Mouse (Mus musculus): ENCODE measurements around the gene Hist1h2bn. TPM values are rescaled to one million over a fixed set of nuclear protein-coding genes. Genes with fewer than 3 reads are reported as not detected.
"Not testable (repeated sequence)": the region's sequence is repeated elsewhere in the genome, so short reads cannot be mapped to it uniquely, and the experiment has no call there.

The Hist1h2bn gene
- polyA plus RNA-seq, 1 experiment from 2014 or later = 3.2 TPM

GRCm38 (mm10) chr13:21778814-21779766 lies 25.2 kb downstream of the Hist1h2bn start:
- Histone ChIP-seq H3K27ac (ENCODE audit: low read depth) (peak overlapping the region; percentile 97), H3K9me3 (ENCODE audit: control insufficient read depth, low read length) (no peaks in the 10 kb centered on the region), H3K9ac (ENCODE audit: low read length) (peak overlapping the region; percentile 97), H3K36me3 (ENCODE audit: control insufficient read depth, insufficient read depth, low read length) (no peaks in the 10 kb centered on the region), H3K27me3 (replicated peaks; ENCODE audit: control insufficient read depth, insufficient read depth, low read length) (no peaks in the 10 kb centered on the region), H3K4me2 (ENCODE audit: low read length) (peak overlapping the region; percentile 95), H3K4me1 (replicated peaks; ENCODE audit: control insufficient read depth, insufficient read depth, low read length) (peaks cover 9% of the 10 kb centered on the region), H3K4me3 (ENCODE audit: low read depth, low read length) (peak overlapping the region; percentile 61)
- DNase-seq (ENCODE audit: low spot score) (peak; percentile 88), ATAC-seq (replicated peaks; ENCODE audit: low FRiP score, low TSS enrichment, low read depth) (peak; percentile 83)
- WGBS = 5% methylated on average over 33 of the region's 33 CpGs

- WGBS = under 1% methylated on average over 44 of the region's 44 CpGs
- ATAC-seq (replicated peaks; ENCODE audit: low FRiP score, low TSS enrichment, low read depth) = peak; percentile 43
- Histone ChIP-seq H3K9ac (ENCODE audit: low read length) (peak within 1 kb of the TSS; percentile 97), H3K4me1 (replicated peaks; ENCODE audit: control insufficient read depth, insufficient read depth, low read length) (peaks cover 14% of the 10 kb centered on the region), H3K27me3 (replicated peaks; ENCODE audit: control insufficient read depth, insufficient read depth, low read length) (no peaks in the 10 kb centered on the region), H3K27ac (ENCODE audit: low read depth) (peak within 1 kb of the TSS; percentile 97), H3K9me3 (ENCODE audit: control insufficient read depth, low read length) (no peaks in the 10 kb centered on the region), H3K4me3 (ENCODE audit: low read depth, low read length) (peak within 1 kb of the TSS; percentile 61), H3K4me2 (ENCODE audit: low read length) (peak within 1 kb of the TSS; percentile 95), H3K36me3 (ENCODE audit: control insufficient read depth, insufficient read depth, low read length) (no peaks in the 10 kb centered on the region)
- peak; percentile 91 for DNase-seq (ENCODE audit: low spot score)
Observed at GRCm38 (mm10) chr13:21779767-21780731, 26.1 kb downstream of the Hist1h2bn start, which contains the start of gene Hist1h1b. TSS of gene Hist1h1b (minus strand) at chr13:21780625.

GRCm38 (mm10) chr13:21781021-21781555 lies 27.2 kb downstream of the Hist1h2bn start:
- H3K27ac ChIP-seq (ENCODE audit: low read depth) = peak overlapping the region; percentile 97
- H3K9ac ChIP-seq (ENCODE audit: low read length) = peak overlapping the region; percentile 97
- peak; percentile 54 for DNase-seq (ENCODE audit: low spot score)

GRCm38 (mm10) chr13:21781639-21782038 lies 27.7 kb downstream of the Hist1h2bn start:
- peak; percentile 41 for DNase-seq (ENCODE audit: low spot score)
- Histone ChIP-seq H3K4me3 (ENCODE audit: low read depth, low read length) (no peak overlapping the region), H3K9me3 (ENCODE audit: control insufficient read depth, low read length) (no peaks in the 10 kb centered on the region), H3K27me3 (replicated peaks; ENCODE audit: control insufficient read depth, insufficient read depth, low read length) (no peaks in the 10 kb centered on the region), H3K9ac (ENCODE audit: low read length) (no peak overlapping the region), H3K36me3 (ENCODE audit: control insufficient read depth, insufficient read depth, low read length) (no peaks in the 10 kb centered on the region), H3K4me2 (ENCODE audit: low read length) (no peak overlapping the region), H3K27ac (ENCODE audit: low read depth) (0 out of 2 replicates have a peak overlapping the region, but pooled peaks have one; percentile 43), H3K4me1 (replicated peaks; ENCODE audit: control insufficient read depth, insufficient read depth, low read length) (peaks cover 22% of the 10 kb centered on the region)
- WGBS = 91% methylated on average over 1 of the region's 1 CpGs
- ATAC-seq (replicated peaks; ENCODE audit: low FRiP score, low TSS enrichment, low read depth) = no peak

More at GRCm38 (mm10) chr13:21781021-21781555, 27.2 kb downstream of the Hist1h2bn start:
- Histone ChIP-seq H3K36me3 (ENCODE audit: control insufficient read depth, insufficient read depth, low read length) (no peaks in the 10 kb centered on the region), H3K4me1 (replicated peaks; ENCODE audit: control insufficient read depth, insufficient read depth, low read length) (peaks cover 20% of the 10 kb centered on the region), H3K4me2 (ENCODE audit: low read length) (peak overlapping the region; percentile 95), H3K4me3 (ENCODE audit: low read depth, low read length) (peak overlapping the region; percentile 61), H3K27me3 (replicated peaks; ENCODE audit: control insufficient read depth, insufficient read depth, low read length) (no peaks in the 10 kb centered on the region), H3K9me3 (ENCODE audit: control insufficient read depth, low read length) (no peaks in the 10 kb centered on the region)
- ATAC-seq (replicated peaks; ENCODE audit: low FRiP score, low TSS enrichment, low read depth) = no peak
- 39% methylated on average over 6 of the region's 6 CpGs for WGBS

GRCm38 (mm10) chr13:21782361-21783254 lies 28.7 kb downstream of the Hist1h2bn start:
- ATAC-seq (replicated peaks; ENCODE audit: low FRiP score, low TSS enrichment, low read depth); H3K36me3 ChIP-seq (ENCODE audit: control insufficient read depth, insufficient read depth, low read length); H3K27me3 ChIP-seq (replicated peaks; ENCODE audit: control insufficient read depth, insufficient read depth, low read length); H3K9me3 ChIP-seq (ENCODE audit: control insufficient read depth, low read length): not testable (repeated sequence)
- peak; percentile 74 for DNase-seq (ENCODE audit: low spot score)
- peak overlapping the region; percentile 92 for H3K27ac ChIP-seq (ENCODE audit: low read depth)
- H3K4me2 ChIP-seq (ENCODE audit: low read length) = peak overlapping the region; percentile 75
- H3K9ac ChIP-seq (ENCODE audit: low read length) = peak overlapping the region; percentile 71
- H3K4me3 ChIP-seq (ENCODE audit: low read depth, low read length) = peak overlapping the region; percentile 44
- WGBS = 2% methylated on average over 17 of the region's 35 CpGs
- peaks cover 22% of the 10 kb centered on the region for H3K4me1 ChIP-seq (replicated peaks; ENCODE audit: control insufficient read depth, insufficient read depth, low read length)

GRCm38 (mm10) chr13:21783255-21783617 lies 29.3 kb downstream of the Hist1h2bn start, which contains the start of gene Hist1h3i:
TSS of gene Hist1h3i (minus strand) at chr13:21783370.
- H3K4me2 ChIP-seq (ENCODE audit: low read length) = peak within 1 kb of the TSS; percentile 75
- WGBS = under 1% methylated on average over 12 of the region's 20 CpGs

GRCm38 (mm10) chr13:21783734-21784161 lies 29.8 kb downstream of the Hist1h2bn start:
- Histone ChIP-seq H3K36me3 (ENCODE audit: control insufficient read depth, insufficient read depth, low read length) (no peaks in the 10 kb centered on the region), H3K27ac (ENCODE audit: low read depth) (peak overlapping the region; percentile 92), H3K27me3 (replicated peaks; ENCODE audit: control insufficient read depth, insufficient read depth, low read length) (no peaks in the 10 kb centered on the region), H3K4me3 (ENCODE audit: low read depth, low read length) (peak overlapping the region; percentile 39), H3K9ac (ENCODE audit: low read length) (peak overlapping the region; percentile 54), H3K9me3 (ENCODE audit: control insufficient read depth, low read length) (no peaks in the 10 kb centered on the region), H3K4me2 (ENCODE audit: low read length) (peak overlapping the region; percentile 61), H3K4me1 (replicated peaks; ENCODE audit: control insufficient read depth, insufficient read depth, low read length) (peaks cover 25% of the 10 kb centered on the region)
- no peak for ATAC-seq (replicated peaks; ENCODE audit: low FRiP score, low TSS enrichment, low read depth)
- WGBS = 2% methylated on average over 9 of the region's 9 CpGs
- DNase-seq (ENCODE audit: low spot score) = peak; percentile 79

More at GRCm38 (mm10) chr13:21783255-21783617, 29.3 kb downstream of the Hist1h2bn start, which contains the start of gene Hist1h3i:
- Histone ChIP-seq H3K4me1 (replicated peaks; ENCODE audit: control insufficient read depth, insufficient read depth, low read length) (peaks cover 25% of the 10 kb centered on the region), H3K36me3 (ENCODE audit: control insufficient read depth, insufficient read depth, low read length) (no peaks in the 10 kb centered on the region), H3K9ac (ENCODE audit: low read length) (peak within 1 kb of the TSS; percentile 71), H3K27ac (ENCODE audit: low read depth) (peak within 1 kb of the TSS; percentile 92), H3K4me3 (ENCODE audit: low read depth, low read length) (peak within 1 kb of the TSS; percentile 44), H3K27me3 (replicated peaks; ENCODE audit: control insufficient read depth, insufficient read depth, low read length) (no peaks in the 10 kb centered on the region), H3K9me3 (ENCODE audit: control insufficient read depth, low read length) (no peaks in the 10 kb centered on the region)
- DNase-seq (ENCODE audit: low spot score) = peak; percentile 58
- ATAC-seq (replicated peaks; ENCODE audit: low FRiP score, low TSS enrichment, low read depth) = peak; percentile 69

Measured in intestine, embryonic 14.5 days (tissue).